9 mouse cellular contexts compared by ENCODE assay signal in the genomic region with DNA sequence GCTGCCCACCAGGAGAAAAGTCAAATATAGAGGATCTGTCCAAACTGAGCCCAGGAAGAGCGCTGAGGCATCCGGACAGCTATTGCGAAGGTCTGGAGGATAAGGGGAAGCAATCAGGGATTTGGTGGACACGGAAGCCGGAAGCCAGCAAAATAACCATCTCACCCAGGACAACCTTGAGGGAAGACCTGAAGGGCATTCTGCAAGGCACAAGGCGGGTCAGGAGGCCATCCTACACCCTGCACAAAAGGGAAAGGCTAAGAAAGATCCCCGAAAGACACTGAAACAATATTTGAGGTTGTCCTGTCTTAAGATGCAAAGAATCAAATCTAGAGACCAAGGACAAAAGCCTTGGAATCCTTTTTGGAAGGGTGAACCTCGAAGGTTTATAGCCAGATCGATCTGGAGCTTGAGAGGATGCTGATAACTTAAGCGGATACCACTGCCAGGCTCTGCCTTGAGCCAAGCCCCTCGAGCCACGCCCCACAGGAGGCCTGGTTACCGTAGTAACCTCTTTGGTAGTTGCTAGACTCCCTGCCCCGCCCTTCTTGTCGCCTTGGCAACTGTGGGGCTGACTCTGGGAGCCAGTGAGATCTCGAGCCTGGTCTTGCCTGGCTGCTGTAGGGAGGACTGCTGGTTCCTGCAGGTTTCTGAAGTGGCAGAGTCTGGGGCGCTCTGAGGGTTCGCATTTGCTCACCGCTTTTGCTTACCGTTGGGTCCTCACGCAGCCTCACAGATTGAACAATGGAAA. TPM values are rescaled to one million over a fixed set of nuclear protein-coding genes. Genes with fewer than 3 reads are reported as not detected.
A peak's percentile ranks its signal among the peaks of the same experiment; 100 is the strongest.
DNase-seq lines count a peak whose midpoint lies in the region; ATAC-seq lines count a peak whose summit lies in the region.
"Had no signal": no experiment of that assay in that cellular context is flagged by ENCODE, and none has a peak within 500 bp of the region (broad histone marks: within the 10 kb centered on the region; RNA-seq: fewer than 3 reads in every experiment).

No protein-coding gene starts in this region.

- 0 out of 2 replicates have a peak, but pooled peaks cover 2% of the 10 kb centered on the region for H3K27me3 ChIP-seq in heart, embryonic 11.5 days (ENCODE audit: control insufficient read depth, insufficient read depth, low read length)
- H3K27me3 ChIP-seq in kidney, embryonic 15.5 days = peaks cover 18% of the 10 kb centered on the region

- ATAC-seq in heart, embryonic 11.5 days (replicated peaks; ENCODE audit: insufficient number of reproducible peaks, low FRiP score, low TSS enrichment) = peak; percentile 83
- peak; percentile 100 for ATAC-seq in kidney, embryonic 15.5 days (replicated peaks; ENCODE audit: low FRiP score)

- peaks cover 6% of the 10 kb centered on the region; the same call in 1 of the 2 replicates for H3K9me3 ChIP-seq in heart, embryonic 11.5 days (replicated peaks; ENCODE audit: control insufficient read depth, low read length)
- 0 out of 2 replicates have a peak, but pooled peaks cover 4% of the 10 kb centered on the region for H3K9me3 ChIP-seq in kidney, embryonic 15.5 days (replicated peaks)

- WGBS in heart, embryonic 11.5 days (ENCODE audit: insufficient replicate concordance) = 29% methylated on average over 21 of the region's 21 CpGs
- 28% methylated on average over 21 of the region's 21 CpGs for WGBS in kidney, embryonic 15.5 days

- DNase-seq in A20 (ENCODE audit: low read depth, low spot score) (peak; percentile 81), liver (peak; percentile 73)
- peak; percentile 82 for DNase-seq in adrenal gland, adult 2 months
- DNase-seq in embryo, embryonic 11.5 days (ENCODE audit: low read depth, low spot score) = peak; percentile 84
- DNase-seq in naive thymus-derived CD4-positive, alpha-beta T cell, adult 2 months (ENCODE audit: low read depth) = peak; percentile 22
- peak; percentile 69 for DNase-seq in thymus, postnatal 0 days (ENCODE audit: low spot score)

- no peaks in the 10 kb centered on the region for H3K36me3 ChIP-seq in heart, embryonic 11.5 days (ENCODE audit: control insufficient read depth, insufficient read depth, low read length)
- no peaks in the 10 kb centered on the region for H3K36me3 ChIP-seq in kidney, embryonic 15.5 days

- no peak overlapping the region for H3K27ac ChIP-seq in heart, embryonic 11.5 days (ENCODE audit: low read depth, low read length)
- no peak overlapping the region for H3K27ac ChIP-seq in kidney, embryonic 15.5 days

- no peak overlapping the region for H3K9ac ChIP-seq in heart, embryonic 11.5 days (ENCODE audit: low read depth, low read length)
- 0 out of 2 replicates have a peak overlapping the region, but pooled peaks have one; percentile 5 for H3K9ac ChIP-seq in kidney, embryonic 15.5 days

- peak overlapping the region; percentile 31 for H3K4me3 ChIP-seq in heart, embryonic 11.5 days (ENCODE audit: low read depth, low read length)
- H3K4me3 ChIP-seq in kidney, embryonic 15.5 days (replicated peaks) = peak overlapping the region; percentile 30

- peak overlapping the region; percentile 65 for H3K4me2 ChIP-seq in heart, embryonic 11.5 days
- H3K4me2 ChIP-seq in kidney, embryonic 15.5 days = peak overlapping the region; percentile 63

- peaks cover 3% of the 10 kb centered on the region; the same call in 1 of the 2 replicates for H3K4me1 ChIP-seq in heart, embryonic 11.5 days (ENCODE audit: control insufficient read depth, insufficient read depth, low read length)
- H3K4me1 ChIP-seq in kidney, embryonic 15.5 days = peaks cover 8% of the 10 kb centered on the region

RNA-seq across cellular contexts. Expression of a gene that starts 13.1 kb away (rescaled TPM):
- 10 to 100 TPM; 33.6 to 43.0 TPM for total RNA-seq in adrenal gland, adult 2 months (2021)
- 25.7 and 29.0 TPM in 2 replicates for polyA plus RNA-seq in adrenal gland, adult 2 months (2012; rRNA removed)
- 5.7 and 6.3 TPM in 2 replicates for polyA plus RNA-seq in heart, embryonic 11.5 days (2014; fragmentation: Nextera tagmentation; extraction: Ambion mirVana)
- 7.0 and 10.0 TPM in 2 replicates for polyA plus RNA-seq in kidney, embryonic 15.5 days (2015; fragmentation: Nextera tagmentation; extraction: Ambion mirVana)
- polyA plus RNA-seq in thymus, postnatal 0 days (2015; fragmentation: Nextera tagmentation; extraction: Ambion mirVana) = 0.20 and 0.22 TPM in 2 replicates

RNA-seq across cellular contexts. Expression of a gene that starts 20.2 kb away (rescaled TPM):
- total RNA-seq in adrenal gland, adult 2 months (2021) = under 1 TPM in 1 of 2 experiments, not detected in 1; 0.92 TPM
- polyA plus RNA-seq in adrenal gland, adult 2 months (2012; rRNA removed) = 0.44 TPM in 1 of 2 replicates, not detected in the other
- polyA plus RNA-seq in heart, embryonic 11.5 days (2014; fragmentation: Nextera tagmentation; extraction: Ambion mirVana) = 0.61 TPM in 1 of 2 replicates, not detected in the other
- polyA plus RNA-seq in kidney, embryonic 15.5 days (2015; fragmentation: Nextera tagmentation; extraction: Ambion mirVana) = 0.38 TPM in 1 of 2 replicates, not detected in the other
- 0.13 and 0.21 TPM in 2 replicates for polyA plus RNA-seq in thymus, postnatal 0 days (2015; fragmentation: Nextera tagmentation; extraction: Ambion mirVana)

RNA-seq across cellular contexts. Expression of a gene that starts 45.9 kb away (rescaled TPM):
- not detected for total RNA-seq in adrenal gland, adult 2 months (2021)
- not detected in 2 replicates for polyA plus RNA-seq in adrenal gland, adult 2 months (2012; rRNA removed)
- 0.11 TPM in 1 of 2 replicates, not detected in the other for polyA plus RNA-seq in heart, embryonic 11.5 days (2014; fragmentation: Nextera tagmentation; extraction: Ambion mirVana)
- polyA plus RNA-seq in kidney, embryonic 15.5 days (2015; fragmentation: Nextera tagmentation; extraction: Ambion mirVana) = 1.2 and 1.4 TPM in 2 replicates
- polyA plus RNA-seq in thymus, postnatal 0 days (2015; fragmentation: Nextera tagmentation; extraction: Ambion mirVana) = 0.50 and 0.74 TPM in 2 replicates
- total RNA-seq: gastrocnemius, postnatal 4 days had no signal

RNA-seq across cellular contexts. Expression of a gene that starts 53.6 kb away (rescaled TPM):
- total RNA-seq in adrenal gland, adult 2 months (2021) = not detected
- polyA plus RNA-seq in adrenal gland, adult 2 months (2012; rRNA removed) = 0.02 TPM in 1 of 2 replicates, not detected in the other
- 0.10 and 0.24 TPM in 2 replicates for polyA plus RNA-seq in heart, embryonic 11.5 days (2014; fragmentation: Nextera tagmentation; extraction: Ambion mirVana)
- 0.19 and 0.25 TPM in 2 replicates for polyA plus RNA-seq in kidney, embryonic 15.5 days (2015; fragmentation: Nextera tagmentation; extraction: Ambion mirVana)
- polyA plus RNA-seq in thymus, postnatal 0 days (2015; fragmentation: Nextera tagmentation; extraction: Ambion mirVana) = 0.08 and 0.10 TPM in 2 replicates
- total RNA-seq: gastrocnemius, postnatal 4 days had no signal

Comparison
In these comparisons a context has a peak if more than half of its experiments do, and no peak if none do; other contexts are left out.
1. DNase-seq: peak in every context shown above with its lines; median percentile 84 in embryo, embryonic 11.5 days; 82 in adrenal gland, adult 2 months; 81 in A20; 73 in liver; 69 in thymus, postnatal 0 days; 22 in naive thymus-derived CD4-positive, alpha-beta T cell, adult 2 months.